Mouse (Mus musculus): Measurements from ENCODE around the gene Vmn1r86. TPM values are rescaled to one million over a fixed set of nuclear protein-coding genes. Genes with fewer than 3 reads are reported as not detected.

Gene Vmn1r86
- polyA plus RNA-seq, 1 experiment, result not detected

DNA sequence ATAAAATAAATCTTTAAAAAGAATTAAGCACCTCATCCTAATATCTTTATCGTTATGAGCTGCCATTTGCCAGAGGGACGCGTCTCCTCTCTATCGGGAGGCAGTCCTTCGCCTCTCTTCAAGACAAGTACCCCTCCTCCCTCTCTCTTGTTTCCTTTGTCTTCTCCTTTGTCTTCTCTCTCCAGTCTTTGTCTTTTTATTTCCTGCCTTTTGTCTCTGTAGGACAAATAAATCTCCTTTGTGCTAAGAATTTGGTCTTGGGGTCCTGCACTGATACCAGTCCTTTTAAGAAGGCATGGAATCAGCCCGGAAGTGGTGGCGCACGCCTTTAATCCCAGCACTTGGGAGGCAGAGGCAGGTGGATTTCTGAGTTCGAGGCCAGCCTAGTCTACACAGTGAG, 60.2 kb downstream of the Vmn1r86 start:
- Histone ChIP-seq H3K4me1 (ENCODE audit: control insufficient read depth, insufficient read depth, low read length) (no peaks in the 10 kb centered on the region), H3K27ac (ENCODE audit: control insufficient read depth, insufficient read depth, low read depth, low read length, poor library complexity) (no peak overlapping the region), H3K4me3 (replicated peaks; ENCODE audit: control insufficient read depth, low read depth, low read length) (no peak overlapping the region)
- no peak for TF ChIP-seq CTCF (IDR thresholded peaks at IDR 0.05; ENCODE audit: control insufficient read depth, insufficient read depth, low read length)
- 78% methylated on average over 9 of the region's 9 CpGs for WGBS

DNA sequence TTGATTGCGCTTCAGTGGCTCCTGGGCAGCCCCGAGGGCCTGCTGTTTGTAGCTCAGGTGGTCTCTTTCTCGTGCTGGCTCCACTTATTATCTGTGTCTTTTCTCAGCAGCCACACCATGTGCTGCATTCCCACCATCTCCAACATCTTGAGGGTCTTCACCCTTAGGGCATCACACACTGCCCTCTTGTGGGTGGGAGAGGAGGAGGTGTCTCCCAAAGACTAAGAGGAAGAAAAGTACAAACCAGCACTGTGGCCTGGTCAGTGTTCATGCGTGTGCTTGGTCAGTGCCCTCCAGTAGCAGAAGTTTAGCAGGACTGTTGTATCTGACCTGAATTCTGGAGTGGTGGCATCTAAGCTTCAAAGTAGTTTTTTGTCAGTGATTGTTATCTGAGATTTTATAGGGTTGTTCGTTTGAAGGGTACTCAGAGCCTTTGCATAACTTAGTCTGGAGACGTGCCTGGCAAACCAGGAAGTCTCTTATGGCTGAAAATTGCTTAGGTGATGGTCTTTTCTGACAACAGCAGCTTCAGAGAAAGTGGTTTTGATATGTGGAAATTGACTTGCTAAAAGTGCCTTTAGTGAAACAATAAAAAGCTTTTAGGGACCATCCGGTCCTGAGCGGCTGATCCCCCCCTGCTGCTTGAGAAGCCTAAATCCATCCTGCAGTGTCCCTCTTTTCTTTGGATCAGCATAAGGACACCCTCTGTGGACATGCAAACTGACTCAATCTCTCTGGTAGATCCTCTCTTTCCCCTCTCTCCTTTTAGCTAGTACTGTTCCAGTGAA, 62.6 kb downstream of the Vmn1r86 start:
- WGBS, result 67% methylated on average over 8 of the region's 8 CpGs
- H3K27ac ChIP-seq (ENCODE audit: control insufficient read depth, insufficient read depth, low read depth, low read length, poor library complexity), result no peak overlapping the region
- TF ChIP-seq POLR2A (IDR thresholded peaks at IDR 0.05; ENCODE audit: borderline replicate concordance, control insufficient read depth, low read depth, low read length), result no peak
- TF ChIP-seq CTCF (IDR thresholded peaks at IDR 0.05; ENCODE audit: control insufficient read depth, insufficient read depth, low read length), result peak; percentile 35; the same call in 1 of the 2 replicates

DNA sequence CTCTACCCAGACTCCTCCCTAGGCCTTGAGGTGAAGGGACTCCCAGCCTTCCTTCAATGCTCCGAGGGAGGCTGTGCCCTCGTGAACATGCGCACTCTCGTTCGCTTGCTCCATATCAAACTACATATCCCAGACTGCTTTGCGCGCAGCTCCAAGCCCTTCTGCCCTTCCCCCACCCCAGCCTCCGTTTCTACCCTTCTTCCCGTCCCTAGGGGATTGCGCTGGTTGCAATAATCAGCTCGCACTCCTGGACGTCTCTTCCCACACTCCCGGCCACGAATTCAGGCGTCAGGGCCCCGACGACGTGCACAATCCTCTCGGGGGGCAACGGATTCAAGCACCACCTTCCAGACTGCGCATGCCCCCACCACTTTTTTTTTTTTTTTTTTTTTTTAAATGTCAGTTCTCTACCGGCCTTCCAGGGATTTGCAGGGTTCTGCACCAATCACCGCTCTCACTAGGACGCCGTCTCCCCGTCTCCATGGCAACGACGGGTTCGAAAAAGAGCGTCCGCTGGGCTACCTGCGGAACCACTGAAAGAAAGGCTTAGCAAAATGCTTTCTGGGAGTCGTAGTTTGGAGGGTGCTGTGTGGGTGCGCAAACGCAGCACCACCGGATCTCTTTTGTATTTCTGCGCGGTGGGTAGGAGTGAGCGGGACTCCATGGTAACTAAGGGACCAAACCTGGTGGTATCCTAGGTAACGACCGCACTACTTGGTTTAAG, 65.3 kb downstream of the Vmn1r86 start, which contains the start of gene Mzf1:
Mzf1 (minus strand) TSS at position 478 of the 724 bp plus-strand sequence.
- Histone ChIP-seq H3K27ac (ENCODE audit: control insufficient read depth, insufficient read depth, low read depth, low read length, poor library complexity) (peak within 1 kb of the TSS; percentile 48), H3K4me3 (replicated peaks; ENCODE audit: control insufficient read depth, low read depth, low read length) (peak within 1 kb of the TSS; percentile 83), H3K4me1 (ENCODE audit: control insufficient read depth, insufficient read depth, low read length) (no peaks in the 10 kb centered on the region)
- TF ChIP-seq CTCF (IDR thresholded peaks at IDR 0.05; ENCODE audit: control insufficient read depth, insufficient read depth, low read length), result no peak
- TF ChIP-seq POLR2A (IDR thresholded peaks at IDR 0.05; ENCODE audit: borderline replicate concordance, control insufficient read depth, low read depth, low read length), result 0 out of 2 replicates have a peak, but pooled peaks have one; percentile 16
- under 1% methylated on average over 41 of the region's 41 CpGs for WGBS

More for the DNA sequence above, 62.6 kb downstream of the Vmn1r86 start:
- H3K4me1 ChIP-seq (ENCODE audit: control insufficient read depth, insufficient read depth, low read length), result no peaks in the 10 kb centered on the region
- no peak overlapping the region for H3K4me3 ChIP-seq (replicated peaks; ENCODE audit: control insufficient read depth, low read depth, low read length)

DNA sequence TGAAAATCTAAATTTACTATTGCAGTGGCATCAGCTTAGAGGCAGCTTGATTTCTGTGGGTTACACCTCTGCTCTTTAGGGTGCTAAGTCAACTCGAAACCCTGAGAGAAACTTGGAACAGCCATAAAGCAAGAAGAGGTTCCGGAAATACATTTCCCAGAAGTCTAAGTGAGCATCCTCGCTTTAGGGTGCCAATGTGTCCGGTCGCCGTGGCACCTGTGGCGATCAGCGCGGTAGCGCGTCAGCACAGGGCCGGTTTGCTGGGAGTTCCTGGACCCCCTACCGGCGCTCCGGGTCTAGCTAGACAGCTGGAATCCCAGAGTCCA, 65.8 kb downstream of the Vmn1r86 start:
- H3K27ac ChIP-seq (ENCODE audit: control insufficient read depth, insufficient read depth, low read depth, low read length, poor library complexity), result peak overlapping the region; percentile 5; the same call in 1 of the 2 replicates

DNA sequence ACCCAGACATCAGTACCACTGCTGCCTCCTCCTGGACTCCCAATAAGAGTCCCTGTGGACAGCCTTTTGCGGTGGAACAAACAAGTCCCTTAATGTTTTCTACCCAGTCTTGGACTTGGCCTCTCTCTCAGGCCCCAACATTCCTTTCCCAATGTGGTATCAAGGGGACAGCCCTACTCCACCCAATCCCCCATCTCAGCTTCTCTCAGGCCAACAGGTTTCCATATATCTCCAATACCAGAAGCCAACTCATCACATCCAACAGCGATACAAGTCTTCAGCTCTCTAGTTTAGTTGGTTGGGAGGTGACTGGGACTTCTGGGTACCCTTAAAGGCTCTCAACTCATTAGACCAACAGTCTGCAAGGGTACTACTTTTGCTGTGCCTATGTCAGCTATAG, 66.2 kb downstream of the Vmn1r86 start:
- WGBS, result 93% methylated on average over 2 of the region's 2 CpGs
- Histone ChIP-seq H3K4me3 (replicated peaks; ENCODE audit: control insufficient read depth, low read depth, low read length) (no peak overlapping the region), H3K27ac (ENCODE audit: control insufficient read depth, insufficient read depth, low read depth, low read length, poor library complexity) (no peak overlapping the region), H3K4me1 (ENCODE audit: control insufficient read depth, insufficient read depth, low read length) (no peaks in the 10 kb centered on the region)
- no peak for TF ChIP-seq POLR2A (IDR thresholded peaks at IDR 0.05; ENCODE audit: borderline replicate concordance, control insufficient read depth, low read depth, low read length)
- no peak for TF ChIP-seq CTCF (IDR thresholded peaks at IDR 0.05; ENCODE audit: control insufficient read depth, insufficient read depth, low read length)

More for the DNA sequence above, 65.8 kb downstream of the Vmn1r86 start:
- Histone ChIP-seq H3K4me1 (ENCODE audit: control insufficient read depth, insufficient read depth, low read length) (no peaks in the 10 kb centered on the region), H3K4me3 (replicated peaks; ENCODE audit: control insufficient read depth, low read depth, low read length) (peak overlapping the region; percentile 83)
- 4% methylated on average over 15 of the region's 15 CpGs for WGBS
- TF ChIP-seq POLR2A (IDR thresholded peaks at IDR 0.05; ENCODE audit: borderline replicate concordance, control insufficient read depth, low read depth, low read length), result no peak
- no peak for TF ChIP-seq CTCF (IDR thresholded peaks at IDR 0.05; ENCODE audit: control insufficient read depth, insufficient read depth, low read length)

DNA sequence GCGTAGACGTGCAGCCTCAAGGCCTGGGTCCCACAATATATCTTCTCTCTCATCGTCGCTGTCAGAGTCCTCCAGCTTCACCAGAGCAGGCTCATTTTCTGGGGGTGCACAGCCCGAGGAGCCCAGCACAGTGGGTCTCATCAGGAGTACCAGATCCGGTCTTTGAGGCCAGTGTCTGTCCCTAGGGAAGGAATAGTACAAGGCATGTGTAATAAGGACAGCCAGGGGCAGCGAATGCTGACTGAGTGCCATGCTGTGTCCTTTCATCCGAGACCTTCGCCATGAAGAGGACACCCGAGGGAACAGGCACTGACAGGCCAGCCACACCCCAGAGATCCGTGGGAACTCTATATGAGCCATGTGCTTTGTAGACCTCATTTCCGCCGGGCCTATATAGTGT, 66.7 kb downstream of the Vmn1r86 start:
- Histone ChIP-seq H3K4me3 (replicated peaks; ENCODE audit: control insufficient read depth, low read depth, low read length) (no peak overlapping the region), H3K27ac (ENCODE audit: control insufficient read depth, insufficient read depth, low read depth, low read length, poor library complexity) (no peak overlapping the region), H3K4me1 (ENCODE audit: control insufficient read depth, insufficient read depth, low read length) (no peaks in the 10 kb centered on the region)
- TF ChIP-seq CTCF (IDR thresholded peaks at IDR 0.05; ENCODE audit: control insufficient read depth, insufficient read depth, low read length) (no peak), POLR2A (IDR thresholded peaks at IDR 0.05; ENCODE audit: borderline replicate concordance, control insufficient read depth, low read depth, low read length) (no peak)
- 89% methylated on average over 13 of the region's 13 CpGs for WGBS

Other genes with a start within 250 kb of the Vmn1r86 start
- gene Zfp128, start 238.7 kb downstream of the Vmn1r86 start, polyA plus RNA-seq (2011; ENCODE audit: insufficient read depth, insufficient read length, low replicate concordance, missing spikeins), result 0.65 TPM in 1 of 2 replicates, not detected in the other
- gene Zscan22, start 222.1 kb downstream of the Vmn1r86 start, polyA plus RNA-seq (2011; ENCODE audit: insufficient read depth, insufficient read length, low replicate concordance, missing spikeins), result 2.3 and 2.6 TPM in 2 replicates
- gene Rps5, start 197.6 kb downstream of the Vmn1r86 start, polyA plus RNA-seq (2011; ENCODE audit: insufficient read depth, insufficient read length, low replicate concordance, missing spikeins), result 895 and 1,171 TPM in 2 replicates
- 0.47 and 0.74 TPM in 2 replicates for gene Rnf225, start 192.5 kb downstream of the Vmn1r86 start, polyA plus RNA-seq (2011; ENCODE audit: insufficient read depth, insufficient read length, low replicate concordance, missing spikeins)
- 0.70 and 0.80 TPM in 2 replicates for gene Zfp324, start 154.1 kb downstream of the Vmn1r86 start, polyA plus RNA-seq (2011; ENCODE audit: insufficient read depth, insufficient read length, low replicate concordance, missing spikeins)
- 2.3 and 4.4 TPM in 2 replicates for gene Zfp446, start 142.1 kb downstream of the Vmn1r86 start, polyA plus RNA-seq (2011; ENCODE audit: insufficient read depth, insufficient read length, low replicate concordance, missing spikeins)
- gene Slc27a5, start 121.7 kb downstream of the Vmn1r86 start, polyA plus RNA-seq (2011; ENCODE audit: insufficient read depth, insufficient read length, low replicate concordance, missing spikeins), result 1.7 and 2.2 TPM in 2 replicates
- 163 and 286 TPM in 2 replicates for gene Trim28, start 120.8 kb downstream of the Vmn1r86 start, polyA plus RNA-seq (2011; ENCODE audit: insufficient read depth, insufficient read length, low replicate concordance, missing spikeins)
- 9.6 and 10.0 TPM in 2 replicates for gene Zbtb45, start 109.9 kb downstream of the Vmn1r86 start, polyA plus RNA-seq (2011; ENCODE audit: insufficient read depth, insufficient read length, low replicate concordance, missing spikeins)
- gene Chmp2a, start 85.1 kb downstream of the Vmn1r86 start, polyA plus RNA-seq (2011; ENCODE audit: insufficient read depth, insufficient read length, low replicate concordance, missing spikeins), result 123 and 183 TPM in 2 replicates
- 132 and 135 TPM in 2 replicates for gene Ube2m, start 81.6 kb downstream of the Vmn1r86 start, polyA plus RNA-seq (2011; ENCODE audit: insufficient read depth, insufficient read length, low replicate concordance, missing spikeins)
- 0.83 and 4.1 TPM in 2 replicates for gene Mzf1, start 65.2 kb downstream of the Vmn1r86 start, polyA plus RNA-seq (2011; ENCODE audit: insufficient read depth, insufficient read length, low replicate concordance, missing spikeins)
- 0.55 and 0.77 TPM in 2 replicates for gene Vmn1r85, start 24.7 kb downstream of the Vmn1r86 start, polyA plus RNA-seq (2011; ENCODE audit: insufficient read depth, insufficient read length, low replicate concordance, missing spikeins)
- gene Vmn1r87, start 20.2 kb upstream of the Vmn1r86 start, polyA plus RNA-seq (2011; ENCODE audit: insufficient read depth, insufficient read length, low replicate concordance, missing spikeins), result not detected in 2 replicates
- 0.31 and 1.7 TPM in 2 replicates for gene Vmn1r88, start 39.7 kb upstream of the Vmn1r86 start, polyA plus RNA-seq (2011; ENCODE audit: insufficient read depth, insufficient read length, low replicate concordance, missing spikeins)
- gene Vmn1r89, start 93.1 kb upstream of the Vmn1r86 start, polyA plus RNA-seq (2011; ENCODE audit: insufficient read depth, insufficient read length, low replicate concordance, missing spikeins), result not detected in 2 replicates
- 174 and 228 TPM in 2 replicates for gene Lig1, start 157.4 kb upstream of the Vmn1r86 start, polyA plus RNA-seq (2011; ENCODE audit: insufficient read depth, insufficient read length, low replicate concordance, missing spikeins)
- gene Zswim9, start 158.8 kb upstream of the Vmn1r86 start, polyA plus RNA-seq (2011; ENCODE audit: insufficient read depth, insufficient read length, low replicate concordance, missing spikeins), result 3.8 and 4.0 TPM in 2 replicates
- gene Pla2g4c, start 204.7 kb upstream of the Vmn1r86 start, polyA plus RNA-seq (2011; ENCODE audit: insufficient read depth, insufficient read length, low replicate concordance, missing spikeins), result 2.0 and 5.5 TPM in 2 replicates

Data from bone marrow, adult 2 months (tissue).